Mouse (Mus musculus) embryonic facial prominence, embryonic 13.5 days (tissue): ENCODE measurements around the gene Vwa5b2. TPM values are rescaled to one million over a fixed set of nuclear protein-coding genes. Genes with fewer than 3 reads are reported as not detected.

Experiments used
- ATAC-seq: fragments of 200-750 bp; cut with Nextera tagmentation; 2 replicates; pipeline ENCODE4 v1.8.0; 2017; ENCODE audit warnings: low read depth; ENCODE audit not compliant: insufficient number of reproducible peaks, insufficient read depth, low FRiP score, low TSS enrichment
- H3K27ac ChIP-seq: fragments of 300-500 bp; sonication (generic); 2 replicates; pipeline ENCODE4 v1.5.1; 2015; ENCODE audit warnings: moderate library complexity, mild to moderate bottlenecking, inconsistent platforms
- H3K27me3 ChIP-seq: fragments of 300-500 bp; sonication (generic); 2 replicates; pipeline ENCODE4 v1.6.1; 2015; ENCODE audit warnings: mild to moderate bottlenecking, inconsistent platforms
- H3K36me3 ChIP-seq: fragments of 300-500 bp; sonication (generic); 2 replicates; pipeline ENCODE4 v1.6.1; 2015; ENCODE audit warnings: mild to moderate bottlenecking, inconsistent platforms
- H3K4me1 ChIP-seq: fragments of 300-500 bp; sonication (generic); 2 replicates; pipeline ENCODE4 v1.6.1; 2015; ENCODE audit warnings: inconsistent platforms
- H3K4me2 ChIP-seq: fragments of 300-500 bp; sonication (generic); 2 replicates; pipeline ENCODE4 v1.6.1; 2015; ENCODE audit warnings: moderate library complexity, mild to moderate bottlenecking, inconsistent platforms
- H3K4me3 ChIP-seq: fragments of 300-500 bp; sonication (generic); 2 replicates; pipeline ENCODE4 v1.5.1; 2015; ENCODE audit warnings: mild to moderate bottlenecking, inconsistent platforms
- H3K9ac ChIP-seq: fragments of 300-500 bp; sonication (generic); 2 replicates; pipeline ENCODE4 v1.6.1; 2015; ENCODE audit warnings: mild to moderate bottlenecking, inconsistent platforms
- H3K9me3 ChIP-seq: fragments of 300-500 bp; sonication (generic); 2 replicates; pipeline ENCODE4 v1.6.1; 2016; ENCODE audit warnings: inconsistent platforms
- WGBS: fragments of 180-500 bp; shearing (Covaris S2); methylation state at CpG from one replicate; pipeline ENCODE4 v1.1.7; 2015; ENCODE audit warnings: mixed read lengths; 5-methylcytosine and 5-hydroxymethylcytosine counted together
- polyA plus RNA-seq: library from polyadenylated mRNA; unstranded; fragments of >200 nt; fragmentation: Nextera tagmentation; extraction: Ambion mirVana; gene quantifications from 2 replicates; pipeline ENCODE4 v1.2.1, GENCODE M21; 2015

The Vwa5b2 gene
- polyA plus RNA-seq, 1 experiment from 2014 or later = 1.6 TPM

DNA sequence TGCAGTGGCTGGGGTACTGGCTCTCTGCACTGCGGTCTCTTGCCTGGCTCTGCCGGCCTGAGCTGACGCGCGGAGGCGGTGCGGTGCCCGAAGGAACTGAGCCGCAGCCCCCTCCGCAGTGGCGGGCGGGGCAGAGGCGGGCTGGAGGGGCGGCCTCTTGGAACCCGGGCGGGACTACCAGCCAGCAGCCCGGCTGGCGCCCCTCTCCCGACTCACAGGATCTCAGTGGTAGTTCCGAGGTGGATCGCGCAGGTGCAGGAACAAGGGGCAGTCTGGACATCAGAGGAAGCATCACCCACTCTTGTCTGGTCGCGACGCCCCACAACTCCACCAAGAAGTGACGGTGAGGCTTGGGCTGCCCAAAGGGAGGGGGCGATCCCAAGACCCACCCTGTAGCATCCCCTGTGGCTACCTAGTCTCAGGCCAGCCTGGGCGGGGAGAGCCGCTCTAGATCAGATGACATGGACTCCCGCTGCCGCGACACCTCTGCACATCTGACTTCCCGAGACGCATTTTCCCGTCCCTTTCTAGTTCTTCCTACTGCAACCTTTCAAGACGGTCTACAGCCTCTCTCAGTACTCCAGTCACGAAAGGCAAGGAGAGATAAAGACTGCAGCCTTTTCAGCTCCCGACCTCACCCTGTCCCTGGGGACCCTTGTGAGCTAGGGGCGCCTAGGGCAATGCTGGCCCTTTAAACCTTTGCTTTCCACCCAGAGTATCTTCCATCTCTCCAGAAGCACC, 838 bp downstream of the Vwa5b2 start:
- Histone ChIP-seq H3K9me3 (no peaks in the 10 kb centered on the region), H3K27me3 (peaks cover 72% of the 10 kb centered on the region), H3K27ac (no peak overlapping the region), H3K9ac (peak overlapping the region; percentile 69), H3K4me2 (peak overlapping the region; percentile 89), H3K4me3 (peak overlapping the region; percentile 57), H3K36me3 (no peaks in the 10 kb centered on the region), H3K4me1 (peaks cover 24% of the 10 kb centered on the region)
- WGBS = under 1% methylated on average over 37 of the region's 39 CpGs
- peak; percentile 64 for ATAC-seq

GRCm38 (mm10) chr16:20590680-20591038, 1.4 kb downstream of the Vwa5b2 start:
- peak overlapping the region; percentile 57 for H3K4me3 ChIP-seq
- no peaks in the 10 kb centered on the region for H3K9me3 ChIP-seq
- peaks cover 24% of the 10 kb centered on the region for H3K4me1 ChIP-seq
- WGBS = 2% methylated on average over 17 of the region's 17 CpGs
- H3K27ac ChIP-seq = no peak overlapping the region
- H3K4me2 ChIP-seq = peak overlapping the region; percentile 89
- 0 out of 2 replicates have a peak overlapping the region, but pooled peaks have one; percentile 69 for H3K9ac ChIP-seq
- no peak for ATAC-seq
- H3K27me3 ChIP-seq = peaks cover 74% of the 10 kb centered on the region
- no peaks in the 10 kb centered on the region for H3K36me3 ChIP-seq

DNA sequence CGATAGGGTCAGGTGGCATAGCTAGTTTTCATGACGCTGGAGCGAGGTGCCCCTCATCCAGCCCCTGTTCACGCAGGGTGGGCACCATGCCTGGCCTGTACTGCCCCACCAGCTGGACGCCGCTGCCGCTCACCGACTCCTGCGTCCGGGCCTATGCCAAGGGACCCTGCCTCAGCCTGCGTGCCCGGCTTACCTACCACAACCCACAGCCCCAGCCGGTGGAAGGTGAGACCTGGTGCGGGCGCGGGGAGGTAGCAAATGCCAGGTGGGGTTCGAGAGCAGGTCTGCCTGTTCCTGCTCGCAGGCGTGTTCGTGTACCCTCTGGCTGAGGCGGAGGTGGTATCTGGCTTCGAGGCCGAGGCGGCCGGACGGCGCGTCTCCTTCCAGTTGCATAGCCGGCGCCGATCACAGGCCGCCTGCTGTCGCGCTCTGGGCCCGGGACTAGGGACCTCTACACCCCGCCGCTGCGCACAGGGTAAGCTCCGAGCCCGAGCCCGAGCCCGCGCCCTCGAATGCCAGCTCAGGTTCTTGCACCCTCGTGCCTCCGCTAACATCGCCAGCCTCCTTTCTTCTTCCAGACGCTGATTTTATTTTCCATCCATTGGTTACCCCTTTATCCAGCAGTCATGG, 1.9 kb downstream of the Vwa5b2 start:
- Histone ChIP-seq H3K4me3 (peak overlapping the region; percentile 57), H3K4me1 (peaks cover 24% of the 10 kb centered on the region), H3K27ac (no peak overlapping the region), H3K9ac (peak overlapping the region; percentile 27; the same call in 1 of the 2 replicates), H3K27me3 (peaks cover 74% of the 10 kb centered on the region), H3K36me3 (no peaks in the 10 kb centered on the region), H3K9me3 (no peaks in the 10 kb centered on the region), H3K4me2 (peak overlapping the region; percentile 89)
- no peak for ATAC-seq
- 3% methylated on average over 48 of the region's 48 CpGs for WGBS

- no peak overlapping the region for H3K4me2 ChIP-seq
- H3K4me3 ChIP-seq = no peak overlapping the region
- no peak for ATAC-seq
- WGBS = 83% methylated on average over 7 of the region's 7 CpGs
- H3K4me1 ChIP-seq = peaks cover 12% of the 10 kb centered on the region
- H3K9me3 ChIP-seq = no peaks in the 10 kb centered on the region
- H3K36me3 ChIP-seq = no peaks in the 10 kb centered on the region
- peaks cover 50% of the 10 kb centered on the region for H3K27me3 ChIP-seq
- H3K27ac ChIP-seq = no peak overlapping the region
- no peak overlapping the region for H3K9ac ChIP-seq
Measured at GRCm38 (mm10) chr16:20595060-20595673, 5.9 kb downstream of the Vwa5b2 start.

- H3K27me3 ChIP-seq = peaks cover 44% of the 10 kb centered on the region
- no peaks in the 10 kb centered on the region for H3K9me3 ChIP-seq
- peaks cover 6% of the 10 kb centered on the region for H3K4me1 ChIP-seq
- no peak overlapping the region for H3K9ac ChIP-seq
- no peak for ATAC-seq
- 83% methylated on average over 4 of the region's 4 CpGs for WGBS
- H3K4me3 ChIP-seq = no peak overlapping the region
- H3K36me3 ChIP-seq = no peaks in the 10 kb centered on the region
- no peak overlapping the region for H3K27ac ChIP-seq
- H3K4me2 ChIP-seq = no peak overlapping the region
Measured at GRCm38 (mm10) chr16:20595737-20596136, 6.5 kb downstream of the Vwa5b2 start.

- Histone ChIP-seq H3K27ac (no peak overlapping the region), H3K4me2 (no peak overlapping the region), H3K4me3 (no peak overlapping the region), H3K36me3 (no peaks in the 10 kb centered on the region), H3K27me3 (peaks cover 33% of the 10 kb centered on the region), H3K9me3 (no peaks in the 10 kb centered on the region), H3K4me1 (no peaks in the 10 kb centered on the region), H3K9ac (no peak overlapping the region)
- WGBS = 49% methylated on average over 7 of the region's 7 CpGs
- no peak for ATAC-seq
Measured at GRCm38 (mm10) chr16:20596687-20597441, 7.6 kb downstream of the Vwa5b2 start.

DNA sequence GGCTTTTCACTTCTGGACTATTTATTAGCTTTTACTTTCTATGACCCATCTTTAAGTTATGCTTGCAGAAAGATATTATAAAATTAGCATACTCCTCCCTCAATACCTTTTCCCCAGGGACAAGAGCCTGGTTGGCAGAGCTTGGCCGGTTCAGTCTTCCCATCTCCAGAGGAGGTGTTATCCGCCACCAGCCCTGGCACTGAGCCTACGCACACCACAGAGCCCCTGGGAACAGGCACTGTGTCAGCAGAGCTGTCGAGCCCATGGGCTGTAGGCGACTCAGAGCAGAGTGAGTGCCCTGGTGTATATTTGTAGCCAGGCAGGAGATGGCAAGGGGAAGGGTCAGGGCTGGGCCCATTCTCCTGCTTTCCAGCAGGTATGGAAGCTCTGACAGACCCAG, 11.2 kb downstream of the Vwa5b2 start:
- Histone ChIP-seq H3K9me3 (no peaks in the 10 kb centered on the region), H3K4me2 (no peak overlapping the region), H3K27me3 (no peaks in the 10 kb centered on the region; the same call in 1 of the 2 replicates), H3K36me3 (peaks cover 17% of the 10 kb centered on the region), H3K4me3 (no peak overlapping the region), H3K27ac (no peak overlapping the region), H3K4me1 (no peaks in the 10 kb centered on the region), H3K9ac (no peak overlapping the region)
- 78% methylated on average over 5 of the region's 5 CpGs for WGBS
- no peak for ATAC-seq

GRCm38 (mm10) chr16:20604705-20605104, 15.4 kb downstream of the Vwa5b2 start:
- Histone ChIP-seq H3K27ac (no peak overlapping the region), H3K27me3 (no peaks in the 10 kb centered on the region), H3K9me3 (no peaks in the 10 kb centered on the region), H3K4me3 (no peak overlapping the region), H3K9ac (no peak overlapping the region), H3K4me1 (peaks cover 10% of the 10 kb centered on the region), H3K36me3 (peaks cover 45% of the 10 kb centered on the region), H3K4me2 (no peak overlapping the region)
- no peak for ATAC-seq
- WGBS = 73% methylated on average over 9 of the region's 9 CpGs

DNA sequence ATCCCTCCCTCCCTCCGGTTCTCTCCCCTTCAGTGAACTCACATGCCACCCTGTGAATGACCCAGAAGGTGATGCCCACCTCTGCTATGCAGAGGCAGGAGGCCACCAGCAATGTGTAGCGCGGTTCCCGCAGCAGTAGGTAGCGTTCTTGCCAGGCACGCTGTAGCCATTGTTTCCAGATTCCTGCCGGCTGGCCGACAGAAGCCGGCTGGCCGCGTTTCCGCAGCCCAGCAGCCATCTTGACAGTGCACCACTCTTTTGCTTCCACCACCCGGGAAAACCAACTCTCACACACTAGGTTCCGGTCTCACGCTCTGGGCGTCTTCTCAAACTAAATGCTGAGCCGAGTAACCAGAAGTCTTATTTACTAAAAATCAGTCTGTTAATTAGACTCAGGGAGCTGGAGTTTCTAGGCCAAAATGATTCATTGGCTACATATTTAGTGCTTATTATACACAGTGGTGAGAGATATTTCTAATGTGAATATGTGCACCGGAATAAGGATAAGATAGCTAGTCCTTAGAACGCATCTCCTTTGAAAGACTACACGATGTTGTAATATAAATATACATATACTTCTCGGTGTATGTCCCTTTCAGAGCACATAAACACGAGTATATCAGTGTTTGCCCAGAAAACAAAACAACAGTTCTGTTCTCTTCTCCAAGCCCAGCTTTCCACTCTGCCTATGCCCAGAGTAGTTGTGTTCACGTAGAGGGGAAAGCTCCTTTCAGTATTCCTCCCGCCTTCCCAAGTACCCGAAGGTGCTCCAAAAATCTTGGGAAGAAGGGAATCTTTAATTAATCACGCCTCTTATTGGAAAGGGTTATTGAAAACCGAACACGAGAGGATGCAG, 21.5 kb downstream of the Vwa5b2 start:
- Histone ChIP-seq H3K4me3 (peak overlapping the region; percentile 86), H3K36me3 (peaks cover 26% of the 10 kb centered on the region), H3K27me3 (no peaks in the 10 kb centered on the region), H3K9me3 (no peaks in the 10 kb centered on the region), H3K9ac (peak overlapping the region; percentile 87), H3K4me2 (peak overlapping the region; percentile 96), H3K4me1 (peaks cover 21% of the 10 kb centered on the region), H3K27ac (peak overlapping the region; percentile 74)
- peak; percentile 56 for ATAC-seq
- 1% methylated on average over 28 of the region's 28 CpGs for WGBS

DNA sequence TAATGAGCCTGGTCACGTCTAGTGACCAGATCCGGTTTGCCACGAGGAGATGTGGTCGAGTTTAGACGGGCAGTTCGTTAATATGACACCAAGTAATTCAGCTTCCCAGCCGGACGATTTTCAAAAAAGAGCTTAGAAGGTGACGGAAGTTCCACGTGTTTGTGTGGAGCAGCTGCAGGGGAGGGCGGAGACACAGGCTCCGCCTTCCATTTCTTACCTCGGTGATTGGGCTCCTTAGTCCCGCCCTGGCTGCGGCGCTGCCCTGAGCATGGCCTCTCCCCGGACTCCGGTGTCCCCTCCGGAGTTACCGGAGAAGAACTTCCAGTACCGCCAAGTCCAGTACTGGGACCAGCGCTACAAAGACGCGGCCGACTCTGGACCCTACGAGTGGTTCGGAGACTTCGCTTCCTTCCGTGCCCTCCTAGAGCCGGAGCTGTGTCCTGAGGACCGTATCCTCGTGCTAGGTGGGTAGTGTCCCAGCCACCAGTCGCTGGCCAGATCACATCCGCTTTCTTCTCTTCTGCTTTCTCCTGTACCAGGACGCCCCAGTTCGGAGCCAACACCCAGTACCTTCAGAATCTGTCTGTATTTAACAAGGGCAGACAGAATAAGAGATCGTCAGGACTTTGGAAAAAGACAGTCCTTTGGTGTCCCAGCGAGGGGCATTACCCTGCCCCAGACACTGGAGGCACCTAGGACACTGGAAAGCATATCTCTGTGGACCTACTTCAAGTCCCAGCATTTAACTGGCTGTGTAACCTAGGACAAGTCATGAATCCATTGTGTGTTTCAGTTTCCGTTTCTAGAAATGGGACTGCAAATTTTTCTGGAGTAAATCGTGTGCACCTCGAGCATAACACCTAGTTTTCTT, 22.3 kb downstream of the Vwa5b2 start, which contains the start of the genes Eef1akmt4, Gm49333 and Alg3:
Eef1akmt4 (plus strand) TSS at position 237 of the 871 bp plus-strand sequence.
Gm49333 (plus strand) TSS at position 254 of the 871 bp plus-strand sequence.
Alg3 (minus strand) TSS at position 379 of the 871 bp plus-strand sequence.
- H3K4me2 ChIP-seq = peak within 1 kb of the TSS; percentile 96
- no peaks in the 10 kb centered on the region for H3K9me3 ChIP-seq
- no peaks in the 10 kb centered on the region for H3K27me3 ChIP-seq
- peak within 1 kb of the TSS; percentile 74 for H3K27ac ChIP-seq
- H3K4me1 ChIP-seq = peaks cover 21% of the 10 kb centered on the region
- ATAC-seq = peak; percentile 89
- H3K4me3 ChIP-seq = peak within 1 kb of the TSS; percentile 86
- 2% methylated on average over 41 of the region's 41 CpGs for WGBS
- H3K36me3 ChIP-seq = peaks cover 17% of the 10 kb centered on the region
- H3K9ac ChIP-seq = peak within 1 kb of the TSS; percentile 87
